Mouse (Mus musculus) kidney, postnatal 0 days (tissue): ENCODE data around the gene Ankar. TPM values are rescaled to one million over a fixed set of nuclear protein-coding genes. Genes with fewer than 3 reads are reported as not detected.

Source experiments
- ATAC-seq: fragments of 200-750 bp; cut with Nextera tagmentation; replicated peaks from 2 replicates; pipeline ENCODE4 v1.8.0; 2017; ENCODE audit warnings: low read depth, moderate number of reproducible peaks, moderate TSS enrichment, moderate library complexity; ENCODE audit not compliant: low FRiP score
- DNase-seq: peaks from one replicate; pipeline ENCODE4 v3.0.0-alpha.2; 2016; ENCODE audit warnings: low spot score
- H3K27ac ChIP-seq: fragments of 300-500 bp; sonication (generic); 2 replicates; pipeline ENCODE4 v1.5.1; 2014; ENCODE audit warnings: mild to moderate bottlenecking
- H3K27me3 ChIP-seq: fragments of 300-500 bp; sonication (generic); 2 replicates; pipeline ENCODE4 v1.6.1; 2014; ENCODE audit warnings: low read length, mixed read lengths; ENCODE audit not compliant: insufficient read depth
- H3K36me3 ChIP-seq: fragments of 300-500 bp; sonication (generic); 2 replicates; pipeline ENCODE4 v1.6.1; 2014; ENCODE audit warnings: low read length, mixed read lengths; ENCODE audit not compliant: insufficient read depth
- H3K4me1 ChIP-seq: fragments of 300-500 bp; sonication (generic); replicated peaks from 2 replicates; pipeline ENCODE4 v1.6.1; 2014; ENCODE audit warnings: antibody characterized with exemption, low read length, mixed read lengths; ENCODE audit not compliant: insufficient read depth
- H3K4me2 ChIP-seq: fragments of 300-500 bp; sonication (generic); 2 replicates; pipeline ENCODE4 v1.6.1; 2014; ENCODE audit warnings: mild to moderate bottlenecking, low read length, moderate library complexity, mixed read lengths
- H3K4me3 ChIP-seq: fragments of 300-500 bp; sonication (generic); replicated peaks from 2 replicates; pipeline ENCODE4 v1.5.1; 2014; ENCODE audit warnings: low read depth, low read length
- H3K9ac ChIP-seq: fragments of 300-500 bp; sonication (generic); 2 replicates; pipeline ENCODE4 v1.6.1; 2014; ENCODE audit warnings: low read depth, low read length
- H3K9me3 ChIP-seq: fragments of 300-500 bp; sonication (generic); replicated peaks from 2 replicates; pipeline ENCODE4 v1.6.1; 2016; ENCODE audit warnings: low read length, inconsistent platforms, mixed read lengths
- CTCF ChIP-seq: IDR thresholded peaks from 2 replicates; pipeline ENCODE4 v1.5.1; 2016; ENCODE audit warnings: antibody characterized with exemption, low read depth, mild to moderate bottlenecking, moderate library complexity
- WGBS: fragments of 180-500 bp; shearing (Covaris S2); extraction: QIAGEN DNeasy Blood & Tissue Kit; methylation state at CpG from one replicate; pipeline ENCODE4 v1.1.7; 2014; 5-methylcytosine and 5-hydroxymethylcytosine counted together
- polyA plus RNA-seq: library from polyadenylated mRNA; unstranded; fragments of >200 nt; fragmentation: Nextera tagmentation; extraction: Ambion mirVana; gene quantifications from 2 replicates; pipeline ENCODE4 v1.2.1, GENCODE M21; 2015

The Ankar gene
- polyA plus RNA-seq, 1 experiment from 2014 or later: not detected

- H3K4me3 ChIP-seq: no peak overlapping the region
- no peaks in the 10 kb centered on the region for H3K4me1 ChIP-seq
- H3K4me2 ChIP-seq: no peak overlapping the region
- TF ChIP-seq CTCF: no peak
- no peak overlapping the region for H3K9ac ChIP-seq
- DNase-seq: no peak
- no peaks in the 10 kb centered on the region for H3K36me3 ChIP-seq
- no peaks in the 10 kb centered on the region for H3K9me3 ChIP-seq
- no peak overlapping the region for H3K27ac ChIP-seq
- 47% methylated on average over 8 of the region's 8 CpGs for WGBS
- no peaks in the 10 kb centered on the region for H3K27me3 ChIP-seq
- ATAC-seq: no peak
These were observed 22.3 kb upstream of the Ankar start for GRCm38 (mm10) chr1:72722646-72723045.

DNA sequence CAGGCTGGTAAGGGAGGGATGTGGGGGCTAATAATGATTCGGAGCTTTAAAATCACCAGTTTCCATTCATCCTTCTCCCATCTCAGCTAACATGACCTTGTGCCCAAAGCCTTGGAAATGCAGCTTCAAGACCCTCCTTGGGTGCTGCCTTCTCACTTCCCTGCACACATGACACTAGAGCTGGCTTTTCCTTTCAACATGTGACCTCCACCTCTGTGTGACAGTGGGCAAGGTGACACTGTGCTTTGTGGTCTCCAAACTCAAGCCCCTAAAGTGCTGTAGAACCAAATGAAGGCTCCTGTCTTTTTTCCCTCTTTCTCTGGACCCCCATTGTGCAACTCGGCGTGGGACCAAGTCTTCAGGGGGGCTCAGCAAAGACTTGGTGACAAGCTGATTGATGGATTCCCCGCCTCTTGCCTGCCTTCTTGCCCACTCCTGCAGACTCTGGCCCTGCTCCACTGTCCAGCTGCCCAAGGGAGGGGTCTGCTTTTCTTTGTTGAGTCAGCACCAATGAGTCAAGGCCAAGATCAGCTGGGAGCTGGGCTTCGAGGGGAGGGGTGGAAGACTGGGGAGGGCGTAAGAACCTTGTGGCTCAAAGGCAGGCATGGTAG lies 19.8 kb upstream of the Ankar start:
- no peaks in the 10 kb centered on the region for H3K27me3 ChIP-seq
- WGBS: 53% methylated on average over 6 of the region's 6 CpGs
- H3K4me1 ChIP-seq: no peaks in the 10 kb centered on the region
- H3K27ac ChIP-seq: no peak overlapping the region
- H3K4me2 ChIP-seq: no peak overlapping the region
- H3K36me3 ChIP-seq: no peaks in the 10 kb centered on the region; the same call in 1 of the 2 replicates
- H3K9me3 ChIP-seq: no peaks in the 10 kb centered on the region
- no peak overlapping the region for H3K4me3 ChIP-seq
- DNase-seq: no peak
- no peak for ATAC-seq
- no peak for TF ChIP-seq CTCF
- H3K9ac ChIP-seq: no peak overlapping the region

GRCm38 (mm10) chr1:72718846-72719245 lies 18.5 kb upstream of the Ankar start:
- Histone ChIP-seq H3K27ac (no peak overlapping the region), H3K9me3 (no peaks in the 10 kb centered on the region), H3K4me3 (no peak overlapping the region), H3K36me3 (peaks cover 9% of the 10 kb centered on the region), H3K4me2 (no peak overlapping the region), H3K9ac (no peak overlapping the region), H3K4me1 (no peaks in the 10 kb centered on the region), H3K27me3 (no peaks in the 10 kb centered on the region)
- ATAC-seq (peak; percentile 58; the same call in 1 of the 2 replicates), DNase-seq (peak; percentile 85)
- WGBS: 26% methylated on average over 5 of the region's 5 CpGs
- peak; percentile 83 for TF ChIP-seq CTCF

- Histone ChIP-seq H3K4me3 (no peak overlapping the region), H3K27me3 (no peaks in the 10 kb centered on the region), H3K9me3 (no peaks in the 10 kb centered on the region), H3K36me3 (peaks cover 9% of the 10 kb centered on the region), H3K27ac (no peak overlapping the region), H3K9ac (no peak overlapping the region), H3K4me2 (no peak overlapping the region), H3K4me1 (peaks cover 8% of the 10 kb centered on the region; the same call in 1 of the 2 replicates)
- TF ChIP-seq CTCF: no peak
- DNase-seq (no peak), ATAC-seq (no peak)
- WGBS: 87% methylated on average over 7 of the region's 7 CpGs
These were observed 17.2 kb upstream of the Ankar start for GRCm38 (mm10) chr1:72717540-72717939.

- Histone ChIP-seq H3K9me3 (no peaks in the 10 kb centered on the region), H3K4me2 (no peak overlapping the region), H3K9ac (no peak overlapping the region), H3K27me3 (no peaks in the 10 kb centered on the region), H3K36me3 (peaks cover 9% of the 10 kb centered on the region), H3K4me3 (no peak overlapping the region), H3K4me1 (peaks cover 8% of the 10 kb centered on the region; the same call in 1 of the 2 replicates), H3K27ac (no peak overlapping the region)
- peak; percentile 93 for DNase-seq
- WGBS: 7% methylated on average over 5 of the region's 5 CpGs
- TF ChIP-seq CTCF: peak; percentile 99
- ATAC-seq: peak; percentile 44; the same call in 1 of the 2 replicates
These were observed 16.5 kb upstream of the Ankar start for GRCm38 (mm10) chr1:72716926-72717325.

GRCm38 (mm10) chr1:72716421-72716820 lies 16.0 kb upstream of the Ankar start:
- Histone ChIP-seq H3K4me2 (no peak overlapping the region), H3K4me3 (no peak overlapping the region), H3K27me3 (no peaks in the 10 kb centered on the region), H3K9me3 (no peaks in the 10 kb centered on the region), H3K27ac (no peak overlapping the region), H3K4me1 (peaks cover 8% of the 10 kb centered on the region; the same call in 1 of the 2 replicates), H3K9ac (no peak overlapping the region), H3K36me3 (peaks cover 9% of the 10 kb centered on the region)
- WGBS: 57% methylated on average over 2 of the region's 2 CpGs
- no peak for TF ChIP-seq CTCF
- ATAC-seq: no peak
- no peak for DNase-seq
